Mouse (Mus musculus) testis, adult 2 months (tissue): ENCODE data around the gene Fpr-rs4. TPM values are rescaled to one million over a fixed set of nuclear protein-coding genes. Genes with fewer than 3 reads are reported as not detected.
"Not testable (repeated sequence)": the region's sequence is repeated elsewhere in the genome, so short reads cannot be mapped to it uniquely, and the experiment has no call there.

Experiments used
- H3K27ac ChIP-seq: fragments of 200-500 bp; 2 replicates; pipeline ENCODE4 v1.5.1; 2012; ENCODE audit warnings: low read depth, low read length; ENCODE audit not compliant: control insufficient read depth, insufficient read depth
- H3K27me3 ChIP-seq: fragments of 200-500 bp; 2 replicates; pipeline ENCODE4 v1.6.1; 2012; ENCODE audit warnings: mild to moderate bottlenecking, low read length, moderate library complexity; ENCODE audit not compliant: control insufficient read depth, insufficient read depth
- H3K36me3 ChIP-seq: fragments of 200-500 bp; 2 replicates; pipeline ENCODE4 v1.6.1; 2012; ENCODE audit warnings: mild to moderate bottlenecking, low read length; ENCODE audit not compliant: control insufficient read depth, insufficient read depth
- H3K4me1 ChIP-seq: fragments of 200-500 bp; 2 replicates; pipeline ENCODE4 v1.6.1; 2012; ENCODE audit warnings: low read length; ENCODE audit not compliant: control insufficient read depth, insufficient read depth
- H3K4me3 ChIP-seq: fragments of 200-500 bp; 2 replicates; pipeline ENCODE4 v1.5.1; 2012; ENCODE audit warnings: low read depth, mild to moderate bottlenecking, low read length, moderate library complexity, mixed read lengths; ENCODE audit not compliant: control insufficient read depth
- CTCF ChIP-seq: fragments of 200-500 bp; IDR thresholded peaks from 2 replicates; pipeline ENCODE4 v1.5.1; 2012; ENCODE audit warnings: low read depth, mild to moderate bottlenecking, inconsistent platforms, low read length, moderate library complexity; ENCODE audit not compliant: control insufficient read depth, insufficient read depth, insufficient replicate concordance
- POLR2A ChIP-seq: fragments of 200-500 bp; IDR thresholded peaks from 2 replicates; pipeline ENCODE4 v1.6.1; 2012; ENCODE audit warnings: low read depth, mild to moderate bottlenecking, inconsistent platforms, low read length, moderate library complexity; ENCODE audit not compliant: control insufficient read depth
- polyA plus RNA-seq: library from polyadenylated mRNA; depleted of rRNA; stranded (reverse); fragments of >200 nt; gene quantifications from 2 replicates; pipeline ENCODE4 v1.2.3, GENCODE M21; 2012; rRNA removed

Fpr-rs4 gene
- polyA plus RNA-seq: not detected in 2 replicates

- Histone ChIP-seq H3K36me3 (no peaks in the 10 kb centered on the region), H3K4me3 (no peak within 1 kb of the TSS), H3K4me1 (no peaks in the 10 kb centered on the region), H3K27ac (no peak within 1 kb of the TSS), H3K27me3 (no peaks in the 10 kb centered on the region)
- no peak for TF ChIP-seq CTCF
- no peak for TF ChIP-seq POLR2A
Observed at GRCm38 (mm10) chr17:18021433-18021832, at the start of gene Fpr-rs4. TSS of gene Fpr-rs4 (plus strand) at chr17:18021733.

GRCm38 (mm10) chr17:17973443-17973842, 48.1 kb upstream of the Fpr-rs4 start:
- no peaks in the 10 kb centered on the region for H3K4me1 ChIP-seq
- H3K27ac ChIP-seq: no peak overlapping the region
- no peaks in the 10 kb centered on the region for H3K27me3 ChIP-seq
- TF ChIP-seq CTCF: no peak
- TF ChIP-seq POLR2A: no peak
- no peaks in the 10 kb centered on the region for H3K36me3 ChIP-seq
- H3K4me3 ChIP-seq: no peak overlapping the region

GRCm38 (mm10) chr17:17981232-17981631, 40.3 kb upstream of the Fpr-rs4 start:
- not testable (repeated sequence) for H3K4me3 ChIP-seq, H3K27me3 ChIP-seq, H3K4me1 ChIP-seq, H3K36me3 ChIP-seq, H3K27ac ChIP-seq

GRCm38 (mm10) chr17:18004752-18005151, 16.8 kb upstream of the Fpr-rs4 start:
- Histone ChIP-seq H3K27ac (no peak overlapping the region), H3K36me3 (no peaks in the 10 kb centered on the region), H3K4me1 (no peaks in the 10 kb centered on the region), H3K4me3 (no peak overlapping the region), H3K27me3 (no peaks in the 10 kb centered on the region)
- TF ChIP-seq CTCF: no peak
- no peak for TF ChIP-seq POLR2A

GRCm38 (mm10) chr17:18049124-18049523, 27.6 kb downstream of the Fpr-rs4 start, which contains the start of gene Vmn2r124:
TSS of gene Vmn2r124 (plus strand) at chr17:18049424.
- Histone ChIP-seq H3K36me3 (no peaks in the 10 kb centered on the region), H3K27ac (no peak within 1 kb of the TSS), H3K27me3 (no peaks in the 10 kb centered on the region), H3K4me3 (no peak within 1 kb of the TSS), H3K4me1 (no peaks in the 10 kb centered on the region)
- TF ChIP-seq POLR2A (no peak), CTCF (no peak)

Other genes starting within 250 kb of the Fpr-rs4 start
- 148 and 156 TPM in 2 replicates for gene Spaca6, start 194.6 kb upstream of the Fpr-rs4 start, polyA plus RNA-seq
- gene Has1, start 166.5 kb upstream of the Fpr-rs4 start, polyA plus RNA-seq: not detected in 2 replicates
- not detected in 2 replicates for gene Fpr1, start 137.8 kb upstream of the Fpr-rs4 start, polyA plus RNA-seq
- not detected in 2 replicates for gene Fpr2, start 133.9 kb upstream of the Fpr-rs4 start, polyA plus RNA-seq
- not detected in 2 replicates for gene Fpr3, start 133.9 kb upstream of the Fpr-rs4 start, polyA plus RNA-seq
- gene Vmn2r124, start 27.7 kb downstream of the Fpr-rs4 start, polyA plus RNA-seq: not detected in 2 replicates
- gene Vmn2r91, start 63.3 kb downstream of the Fpr-rs4 start, polyA plus RNA-seq: not detected in 2 replicates
- 0.02 and 0.04 TPM in 2 replicates for gene Vmn2r92, start 130.2 kb downstream of the Fpr-rs4 start, polyA plus RNA-seq